Mouse (Mus musculus): ENCODE data around the gene Slc39a1. TPM values are rescaled to one million over a fixed set of nuclear protein-coding genes. Genes with fewer than 3 reads are reported as not detected.

Gene Slc39a1
- total RNA-seq, 1 experiment, result 88.4 TPM

DNA sequence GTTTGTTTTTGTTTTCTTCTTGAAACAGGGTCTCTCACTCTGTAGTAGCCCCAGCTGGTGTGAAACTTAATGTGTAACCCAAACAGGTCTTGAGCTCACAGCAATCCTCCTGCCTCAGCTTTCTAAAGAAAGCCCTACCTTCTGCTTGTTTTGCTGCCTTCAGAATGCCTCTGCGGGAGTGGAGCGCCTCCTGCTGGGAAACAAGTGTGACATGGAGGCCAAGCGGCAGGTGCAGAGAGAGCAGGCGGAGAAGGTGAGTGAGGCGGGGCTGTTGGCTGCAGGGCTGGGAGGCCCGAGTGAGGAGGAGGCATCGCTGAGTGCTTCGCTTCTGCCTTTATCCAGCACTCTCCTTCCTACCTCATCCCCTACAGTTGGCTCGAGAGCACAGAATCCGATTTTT lies 23.6 kb upstream of the Slc39a1 start:
- in situ Hi-C loops (cut with MboI; ENCODE audit: low sequenced_read_pairs in 2 of 2, unreplicated experiment in 2 of 2), result no loop called here
- no peak overlapping the region for H3K27ac ChIP-seq (ENCODE audit: insufficient read depth, low read depth, low read length, poor library complexity, severe bottlenecking)
- H3K4me3 ChIP-seq (ENCODE audit: insufficient read depth in 1 of 2, low read depth in 1 of 2, low read length in 2 of 2, poor library complexity in 1 of 2, severe bottlenecking in 1 of 2), result no peak overlapping the region
- no peaks in the 10 kb centered on the region for H3K9me3 ChIP-seq (ENCODE audit: control insufficient read depth, insufficient read depth, low read depth, low read length)
- peaks cover 7 to 17% of the 10 kb centered on the region in 2 experiments for H3K4me1 ChIP-seq (ENCODE audit: control insufficient read depth in 2 of 2, insufficient read depth in 2 of 2, low read length in 2 of 2, poor library complexity in 1 of 2)
- no peak overlapping the region for H3K9ac ChIP-seq (ENCODE audit: insufficient read depth, low read depth, low read length, poor library complexity, severe bottlenecking)
- TF ChIP-seq CHD2 (IDR thresholded peaks at IDR 0.05; ENCODE audit: low read depth, low read length) (no peak), MAFK (IDR thresholded peaks at IDR 0.05; ENCODE audit: insufficient read depth, low read depth, low read length) (no peak), ZNF384 (IDR thresholded peaks at IDR 0.05; ENCODE audit: low read depth, low read length) (no peak), ZC3H11A (IDR thresholded peaks at IDR 0.05; ENCODE audit: borderline replicate concordance, low read depth, low read length) (no peak), HCFC1 (IDR thresholded peaks at IDR 0.05; ENCODE audit: borderline replicate concordance, insufficient read depth, low read length) (no peak)
- DNase-seq (ENCODE audit: low read depth, low spot score), result peak; percentile 71
- H3K36me3 ChIP-seq (ENCODE audit: control insufficient read depth, insufficient read depth, low read length, poor library complexity, severe bottlenecking), result no peaks in the 10 kb centered on the region

DNA sequence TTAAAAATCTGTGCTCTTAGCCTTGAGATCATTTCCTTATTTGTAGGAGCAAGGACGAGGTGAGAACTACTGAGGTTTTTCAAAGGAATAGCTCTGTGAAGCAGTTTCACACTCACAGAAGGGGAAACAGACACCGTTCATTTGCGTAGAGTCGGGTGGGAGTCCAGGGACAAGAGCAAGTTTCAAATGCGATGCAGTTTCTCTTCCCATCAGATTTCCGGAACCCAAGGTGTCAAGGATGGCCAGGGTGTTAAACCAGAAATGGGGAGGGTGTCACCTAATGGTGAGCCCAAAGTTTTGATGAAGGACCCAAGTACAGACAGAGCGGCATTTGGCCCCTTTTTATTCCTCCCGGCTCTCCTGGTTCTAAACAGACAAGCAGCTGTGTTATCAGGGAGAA lies 16.9 kb upstream of the Slc39a1 start:
- Histone ChIP-seq H3K36me3 (ENCODE audit: control insufficient read depth, insufficient read depth, low read length, poor library complexity, severe bottlenecking) (peaks cover 3% of the 10 kb centered on the region), H3K27ac (ENCODE audit: insufficient read depth, low read depth, low read length, poor library complexity, severe bottlenecking) (peak overlapping the region; percentile 70; the same call in 1 of the 2 replicates), H3K9me3 (ENCODE audit: control insufficient read depth, insufficient read depth, low read depth, low read length) (no peaks in the 10 kb centered on the region), H3K4me3 (ENCODE audit: insufficient read depth in 1 of 2, low read depth in 1 of 2, low read length in 2 of 2, poor library complexity in 1 of 2, severe bottlenecking in 1 of 2) (peak overlapping the region; percentile 74 to 76), H3K9ac (ENCODE audit: insufficient read depth, low read depth, low read length, poor library complexity, severe bottlenecking) (peak overlapping the region; percentile 88; the same call in 1 of the 2 replicates), H3K4me1 (ENCODE audit: control insufficient read depth in 2 of 2, insufficient read depth in 2 of 2, low read length in 2 of 2, poor library complexity in 1 of 2) (no peaks in the 10 kb centered on the region; a peak in 1 of 4 replicates)
- in situ Hi-C loops (cut with MboI; ENCODE audit: low sequenced_read_pairs in 2 of 2, unreplicated experiment in 2 of 2), result no loop called here
- TF ChIP-seq HCFC1 (IDR thresholded peaks at IDR 0.05; ENCODE audit: borderline replicate concordance, insufficient read depth, low read length), result no peak
- no peak for DNase-seq (ENCODE audit: low read depth, low spot score)

DNA sequence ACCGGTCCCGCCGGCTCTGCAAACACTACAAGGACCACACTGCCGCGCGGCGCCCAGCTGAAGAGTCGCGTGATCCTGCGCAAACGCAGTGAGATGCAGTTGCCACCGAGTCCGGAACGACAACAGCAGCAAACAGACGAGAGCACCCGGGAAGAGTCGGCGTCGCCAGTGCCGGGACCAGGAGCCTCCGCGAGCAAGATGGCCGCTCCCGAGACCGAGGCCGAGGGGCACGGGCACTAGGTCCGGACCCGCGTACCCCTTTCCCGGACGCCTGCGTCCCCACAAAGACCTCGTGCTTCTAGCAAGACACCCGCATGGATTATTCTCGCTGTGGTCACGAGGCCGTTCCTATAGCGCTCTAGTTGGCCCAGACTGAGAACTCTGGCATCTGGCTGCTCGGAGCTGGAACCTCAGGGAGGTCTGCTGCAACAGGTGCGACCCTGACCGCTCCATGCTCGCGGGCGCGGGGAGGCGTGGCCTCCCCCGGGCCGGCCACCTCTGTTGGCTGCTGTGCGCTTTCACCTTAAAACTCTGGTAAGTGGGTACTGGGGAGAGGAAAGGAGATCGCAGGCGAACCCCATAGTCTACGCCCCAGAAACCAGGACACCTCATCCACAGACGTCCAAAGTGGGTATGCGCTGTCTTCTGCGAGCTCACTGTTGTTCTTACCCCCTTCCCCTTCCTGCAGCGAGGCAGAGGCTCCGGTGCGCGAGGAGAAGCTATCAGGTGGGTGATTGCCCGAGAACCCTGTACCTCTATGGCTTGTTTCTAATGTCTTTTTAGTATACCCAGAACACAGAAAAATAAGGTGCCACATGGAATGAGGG lies 16.3 kb upstream of the Slc39a1 start, which contains the start of gene Jtb:
TSS of gene Jtb (plus strand) at position 91 of the 827 bp plus-strand sequence.
- H3K4me1 ChIP-seq (ENCODE audit: control insufficient read depth in 2 of 2, insufficient read depth in 2 of 2, low read length in 2 of 2, poor library complexity in 1 of 2), result no peaks in the 10 kb centered on the region
- H3K9ac ChIP-seq (ENCODE audit: insufficient read depth, low read depth, low read length, poor library complexity, severe bottlenecking), result peak within 1 kb of the TSS; percentile 88
- TF ChIP-seq ZC3H11A (IDR thresholded peaks at IDR 0.05; ENCODE audit: borderline replicate concordance, low read depth, low read length) (no peak), CHD2 (IDR thresholded peaks at IDR 0.05; ENCODE audit: low read depth, low read length) (peak; percentile 77), ZNF384 (IDR thresholded peaks at IDR 0.05; ENCODE audit: low read depth, low read length) (no peak), HCFC1 (IDR thresholded peaks at IDR 0.05; ENCODE audit: borderline replicate concordance, insufficient read depth, low read length) (peak; percentile 92), MAFK (IDR thresholded peaks at IDR 0.05; ENCODE audit: insufficient read depth, low read depth, low read length) (no peak)
- in situ Hi-C loops (cut with MboI; ENCODE audit: low sequenced_read_pairs in 2 of 2, unreplicated experiment in 2 of 2), result no loop called here
- peak within 1 kb of the TSS; percentile 74 to 76 for H3K4me3 ChIP-seq (ENCODE audit: insufficient read depth in 1 of 2, low read depth in 1 of 2, low read length in 2 of 2, poor library complexity in 1 of 2, severe bottlenecking in 1 of 2)
- DNase-seq (ENCODE audit: low read depth, low spot score), result peak; percentile 92
- H3K36me3 ChIP-seq (ENCODE audit: control insufficient read depth, insufficient read depth, low read length, poor library complexity, severe bottlenecking), result peaks cover 3% of the 10 kb centered on the region
- no peaks in the 10 kb centered on the region for H3K9me3 ChIP-seq (ENCODE audit: control insufficient read depth, insufficient read depth, low read depth, low read length)
- peak within 1 kb of the TSS; percentile 70 for H3K27ac ChIP-seq (ENCODE audit: insufficient read depth, low read depth, low read length, poor library complexity, severe bottlenecking)

DNA sequence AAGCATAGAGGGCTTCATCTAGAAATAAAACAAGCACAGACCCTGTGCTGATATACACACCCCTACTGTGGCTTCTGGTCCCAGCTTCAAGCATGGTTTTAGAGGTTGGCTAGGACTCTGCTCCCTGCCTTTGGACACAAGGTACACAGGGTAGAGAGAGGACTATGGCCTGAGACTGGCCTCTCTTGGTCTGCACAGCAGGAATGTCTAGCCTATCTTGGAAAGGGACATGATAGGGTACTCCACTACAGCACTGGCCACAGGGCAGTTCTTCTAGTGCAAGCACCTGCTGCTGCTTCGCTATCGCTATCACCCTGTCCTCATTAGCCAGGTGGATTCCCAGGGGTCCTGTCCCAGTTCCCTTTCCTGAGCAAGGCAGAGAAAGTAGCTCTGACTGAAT lies 6.7 kb upstream of the Slc39a1 start:
- Histone ChIP-seq H3K9ac (ENCODE audit: insufficient read depth, low read depth, low read length, poor library complexity, severe bottlenecking) (no peak overlapping the region), H3K9me3 (ENCODE audit: control insufficient read depth, insufficient read depth, low read depth, low read length) (no peaks in the 10 kb centered on the region), H3K27ac (ENCODE audit: insufficient read depth, low read depth, low read length, poor library complexity, severe bottlenecking) (no peak overlapping the region), H3K4me3 (ENCODE audit: insufficient read depth in 1 of 2, low read depth in 1 of 2, low read length in 2 of 2, poor library complexity in 1 of 2, severe bottlenecking in 1 of 2) (no peak overlapping the region), H3K36me3 (ENCODE audit: control insufficient read depth, insufficient read depth, low read length, poor library complexity, severe bottlenecking) (no peaks in the 10 kb centered on the region), H3K4me1 (ENCODE audit: control insufficient read depth in 2 of 2, insufficient read depth in 2 of 2, low read length in 2 of 2, poor library complexity in 1 of 2) (peaks cover 0 to 11% of the 10 kb centered on the region in 2 experiments; a peak in 1 of 4 replicates)
- TF ChIP-seq ZC3H11A (IDR thresholded peaks at IDR 0.05; ENCODE audit: borderline replicate concordance, low read depth, low read length), result no peak
- TF ChIP-seq CHD2 (IDR thresholded peaks at IDR 0.05; ENCODE audit: low read depth, low read length), result no peak
- no peak for TF ChIP-seq HCFC1 (IDR thresholded peaks at IDR 0.05; ENCODE audit: borderline replicate concordance, insufficient read depth, low read length)
- TF ChIP-seq MAFK (IDR thresholded peaks at IDR 0.05; ENCODE audit: insufficient read depth, low read depth, low read length), result no peak
- no peak for TF ChIP-seq ZNF384 (IDR thresholded peaks at IDR 0.05; ENCODE audit: low read depth, low read length)
- no peak for DNase-seq (ENCODE audit: low read depth, low spot score)
- in situ Hi-C loops (cut with MboI; ENCODE audit: low sequenced_read_pairs in 2 of 2, unreplicated experiment in 2 of 2), result no loop called here

Data from ES-E14 (cell line).